Comparison of ENCODE assay signal across 16 mouse cellular contexts in genomic region chr2:13117896-13118295, GRCm38 (mm10).
DNase-seq lines count a peak whose midpoint lies in the region.
"Had no signal": no experiment of that assay in that cellular context is flagged by ENCODE, and none has a peak within 500 bp of the region (broad histone marks: within the 10 kb centered on the region; RNA-seq: fewer than 3 reads in every experiment).

No protein-coding gene starts in this region.

- DNase-seq in heart, adult 11 months = peak; percentile 51
- no peak for DNase-seq in heart, postnatal 25 days (ENCODE audit: low spot score)
- DNase-seq in layer of hippocampus, adult 9-11 months = peak; percentile 43
- no peak for DNase-seq in layer of hippocampus, adult 9-10 months (ENCODE audit: low spot score)
- peak; percentile 18 for DNase-seq in brain, adult 2 months (ENCODE audit: low read depth, low spot score)
- DNase-seq: adrenal gland, adult 8-10 months; adrenal gland, postnatal 14 days; adrenal gland, postnatal 36 days; B cell, adult 2 months; cerebellum, adult 11 months; cerebellum, adult 18-20 months; cerebellum, adult 8-10 months; cerebellum, adult 9-11 months; cerebellum, postnatal 14 days; cerebellum, postnatal 36 days; embryo, embryonic 11 days had no signal

- intact Hi-C loops in heart, postnatal 25 days (cut with DNase I) = no loop called here

Comparison
In these comparisons a context has a peak if more than half of its experiments do, and no peak if none do; other contexts are left out.
1. DNase-seq: peak in heart, adult 11 months (single experiment), layer of hippocampus, adult 9-11 months (single experiment) and brain, adult 2 months (single experiment); none in heart, postnatal 25 days (single experiment) and layer of hippocampus, adult 9-10 months (single experiment).